9 mouse cellular contexts compared by ENCODE assay signal in genomic region chr2:157635670-157636069, GRCm38 (mm10).
DNase-seq lines count a peak whose midpoint lies in the region; ATAC-seq and TF ChIP-seq lines count a peak whose summit lies in the region.
"Had no signal": no experiment of that assay in that cellular context is flagged by ENCODE, and none has a peak within 500 bp of the region (broad histone marks: within the 10 kb centered on the region; RNA-seq: fewer than 3 reads in every experiment).

No protein-coding gene starts in this region.

- no peak overlapping the region for H3K9ac ChIP-seq in liver, embryonic 13.5 days
- H3K9ac ChIP-seq: embryonic facial prominence, embryonic 12.5 days had no signal

- no peaks in the 10 kb centered on the region for H3K4me1 ChIP-seq in liver, embryonic 13.5 days (replicated peaks)
- H3K4me1 ChIP-seq in olfactory bulb, adult 2 months (ENCODE audit: control insufficient read depth, insufficient read depth, low read length) = no peaks in the 10 kb centered on the region
- H3K4me1 ChIP-seq: embryonic facial prominence, embryonic 12.5 days had no signal

- no peaks in the 10 kb centered on the region for H3K36me3 ChIP-seq in liver, embryonic 13.5 days
- H3K36me3 ChIP-seq: embryonic facial prominence, embryonic 12.5 days had no signal

- H3K9me3 ChIP-seq in liver, embryonic 13.5 days (replicated peaks) = no peaks in the 10 kb centered on the region
- H3K9me3 ChIP-seq: embryonic facial prominence, embryonic 12.5 days had no signal

- H3K27me3 ChIP-seq in liver, embryonic 13.5 days = no peaks in the 10 kb centered on the region
- H3K27me3 ChIP-seq: embryonic facial prominence, embryonic 12.5 days had no signal

- TF ChIP-seq POLR2A in olfactory bulb, adult 2 months (IDR thresholded peaks at IDR 0.05; ENCODE audit: insufficient read depth, low read depth, low read length) = no peak

- no peak for ATAC-seq in liver, embryonic 13.5 days (ENCODE audit: low read depth)

- 6% methylated on average over 14 of the region's 14 CpGs for WGBS in liver, embryonic 13.5 days (ENCODE audit: insufficient replicate concordance)
- 11% methylated on average over 14 of the region's 14 CpGs for WGBS in olfactory bulb, adult 2 months

- peak; percentile 94 for DNase-seq in 3T3-L1 (ENCODE audit: low read depth, low spot score)
- DNase-seq in adrenal gland, adult 18-20 months (ENCODE audit: low spot score in 2 of 2) = peak; percentile 86 to 87
- DNase-seq in embryo, embryonic 10 days (ENCODE audit: low spot score) = peak; percentile 96
- peak; percentile 4 for DNase-seq in gonadal fat pad, adult 2 months (ENCODE audit: low read depth)
- DNase-seq in kidney, postnatal 10 days = peak; percentile 95
- DNase-seq in liver, embryonic 13.5 days = peak; percentile 20
- peak; percentile 41 to 43 for DNase-seq in thymus, postnatal 36 days

- no peak overlapping the region for H3K4me2 ChIP-seq in liver, embryonic 13.5 days
- H3K4me2 ChIP-seq: embryonic facial prominence, embryonic 12.5 days had no signal

- H3K27ac ChIP-seq in liver, embryonic 13.5 days = no peak overlapping the region
- H3K27ac ChIP-seq in olfactory bulb, adult 2 months (ENCODE audit: insufficient read depth, low read depth, low read length) = no peak overlapping the region
- H3K27ac ChIP-seq: embryonic facial prominence, embryonic 12.5 days had no signal

- TF ChIP-seq CTCF in olfactory bulb, adult 2 months (IDR thresholded peaks at IDR 0.05; ENCODE audit: insufficient read depth, low read depth, low read length) = peak; percentile 88

- H3K4me3 ChIP-seq in liver, embryonic 13.5 days (replicated peaks) = no peak overlapping the region
- H3K4me3 ChIP-seq in olfactory bulb, adult 2 months (ENCODE audit: insufficient read depth, low read depth, low read length) = no peak overlapping the region
- H3K4me3 ChIP-seq: embryonic facial prominence, embryonic 12.5 days had no signal

Comparison
In these comparisons a context has a peak if more than half of its experiments do, and no peak if none do; other contexts are left out.
1. DNase-seq: peak in every context shown above with its lines; median percentile 96 in embryo, embryonic 10 days; 95 in kidney, postnatal 10 days; 94 in 3T3-L1; 86 in adrenal gland, adult 18-20 months; 42 in thymus, postnatal 36 days; 20 in liver, embryonic 13.5 days; 4 in gonadal fat pad, adult 2 months.